Mouse (Mus musculus) lung, embryonic 15.5 days (tissue): Measurements from ENCODE around the gene Pmpcb. TPM values are rescaled to one million over a fixed set of nuclear protein-coding genes. Genes with fewer than 3 reads are reported as not detected.

Source experiments
- ATAC-seq: fragments of 200-750 bp; cut with Nextera tagmentation; 2 replicates; pipeline ENCODE4 v1.8.0; 2017; ENCODE audit warnings: moderate number of reproducible peaks, borderline replicate concordance; ENCODE audit not compliant: low FRiP score, low TSS enrichment; ENCODE audit errors: extremely low read depth
- H3K27ac ChIP-seq: fragments of 300-500 bp; sonication (generic); 2 replicates; pipeline ENCODE4 v1.5.1; 2015; ENCODE audit warnings: moderate library complexity, mild to moderate bottlenecking, inconsistent platforms
- H3K27me3 ChIP-seq: fragments of 300-500 bp; sonication (generic); 2 replicates; pipeline ENCODE4 v1.6.1; 2015; ENCODE audit warnings: inconsistent platforms
- H3K36me3 ChIP-seq: fragments of 300-500 bp; sonication (generic); 2 replicates; pipeline ENCODE4 v1.6.1; 2015; ENCODE audit warnings: inconsistent platforms
- H3K4me1 ChIP-seq: fragments of 300-500 bp; sonication (generic); 2 replicates; pipeline ENCODE4 v1.6.1; 2015; ENCODE audit warnings: inconsistent platforms
- H3K4me2 ChIP-seq: fragments of 300-500 bp; sonication (generic); 2 replicates; pipeline ENCODE4 v1.6.1; 2015; ENCODE audit warnings: inconsistent platforms, mild to moderate bottlenecking, moderate library complexity
- H3K4me3 ChIP-seq: fragments of 300-500 bp; sonication (generic); 2 replicates; pipeline ENCODE4 v1.5.1; 2015; ENCODE audit warnings: mild to moderate bottlenecking, inconsistent platforms
- H3K9ac ChIP-seq: fragments of 300-500 bp; sonication (generic); 2 replicates; pipeline ENCODE4 v1.6.1; 2015; ENCODE audit warnings: inconsistent platforms
- H3K9me3 ChIP-seq: fragments of 300-500 bp; sonication (generic); 2 replicates; pipeline ENCODE4 v1.6.1; 2016; ENCODE audit warnings: inconsistent platforms
- WGBS: fragments of 180-500 bp; shearing (Covaris S2); methylation state at CpG from one replicate; pipeline ENCODE4 v1.1.7; 2015; 5-methylcytosine and 5-hydroxymethylcytosine counted together
- polyA plus RNA-seq: library from polyadenylated mRNA; unstranded; fragments of >200 nt; fragmentation: Nextera tagmentation; extraction: Ambion mirVana; gene quantifications from 2 replicates; pipeline ENCODE4 v1.2.1, GENCODE M21; 2015

Gene Pmpcb
- polyA plus RNA-seq, 1 experiment from 2014 or later, result 76.3 TPM

GRCm38 (mm10) chr5:21735100-21735499, 1.8 kb upstream of the Pmpcb start:
- H3K27me3 ChIP-seq, result no peaks in the 10 kb centered on the region
- no peaks in the 10 kb centered on the region for H3K9me3 ChIP-seq
- no peak overlapping the region for H3K9ac ChIP-seq
- peaks cover 11% of the 10 kb centered on the region for H3K36me3 ChIP-seq
- H3K4me1 ChIP-seq, result peaks cover 9% of the 10 kb centered on the region
- no peak for ATAC-seq
- H3K27ac ChIP-seq, result no peak overlapping the region
- 70% methylated on average over 20 of the region's 20 CpGs for WGBS
- peak overlapping the region; percentile 19 for H3K4me3 ChIP-seq
- H3K4me2 ChIP-seq, result peak overlapping the region; percentile 39; the same call in 1 of the 2 replicates

DNA sequence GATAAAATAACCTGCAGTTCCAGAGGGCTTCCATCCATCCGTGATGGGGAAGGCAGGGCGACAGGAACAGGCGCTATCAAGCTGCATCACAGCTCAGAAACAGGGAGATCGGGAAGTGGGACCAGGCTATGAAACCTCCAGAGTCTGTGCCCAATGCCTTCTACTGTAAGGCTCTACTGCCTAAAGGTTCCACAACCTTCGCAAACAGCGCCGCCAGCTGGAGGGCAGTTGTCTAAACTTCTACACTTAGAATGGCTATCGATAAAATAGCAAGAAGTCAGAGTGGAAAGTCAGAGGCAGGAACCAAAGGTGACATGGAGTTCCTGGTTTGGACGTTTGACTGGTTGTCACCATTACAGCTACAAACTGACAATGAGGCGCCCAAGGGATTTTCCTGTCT, 1.4 kb upstream of the Pmpcb start:
- Histone ChIP-seq H3K9me3 (no peaks in the 10 kb centered on the region), H3K27ac (no peak overlapping the region), H3K4me1 (peaks cover 9% of the 10 kb centered on the region), H3K9ac (no peak overlapping the region), H3K36me3 (peaks cover 15% of the 10 kb centered on the region), H3K4me2 (peak overlapping the region; percentile 39; the same call in 1 of the 2 replicates), H3K27me3 (no peaks in the 10 kb centered on the region), H3K4me3 (peak overlapping the region; percentile 19)
- ATAC-seq, result no peak
- WGBS, result 30% methylated on average over 10 of the region's 10 CpGs

- ATAC-seq, result no peak
- Histone ChIP-seq H3K36me3 (peaks cover 17% of the 10 kb centered on the region), H3K9me3 (no peaks in the 10 kb centered on the region), H3K4me3 (no peak overlapping the region), H3K9ac (no peak overlapping the region), H3K27ac (no peak overlapping the region), H3K4me2 (no peak overlapping the region), H3K27me3 (no peaks in the 10 kb centered on the region), H3K4me1 (peaks cover 9% of the 10 kb centered on the region)
- WGBS, result 80% methylated on average over 11 of the region's 11 CpGs
Measured at GRCm38 (mm10) chr5:21736046-21736445, 895 bp upstream of the Pmpcb start.

- Histone ChIP-seq H3K4me1 (peaks cover 9% of the 10 kb centered on the region), H3K27me3 (no peaks in the 10 kb centered on the region), H3K4me3 (peak overlapping the region; percentile 61), H3K9ac (peak overlapping the region; percentile 67), H3K36me3 (peaks cover 32% of the 10 kb centered on the region), H3K9me3 (no peaks in the 10 kb centered on the region), H3K27ac (no peak overlapping the region), H3K4me2 (peak overlapping the region; percentile 64)
- WGBS, result 10% methylated on average over 10 of the region's 10 CpGs
- no peak for ATAC-seq
Measured at GRCm38 (mm10) chr5:21737620-21738019, 679 bp downstream of the Pmpcb start.

DNA sequence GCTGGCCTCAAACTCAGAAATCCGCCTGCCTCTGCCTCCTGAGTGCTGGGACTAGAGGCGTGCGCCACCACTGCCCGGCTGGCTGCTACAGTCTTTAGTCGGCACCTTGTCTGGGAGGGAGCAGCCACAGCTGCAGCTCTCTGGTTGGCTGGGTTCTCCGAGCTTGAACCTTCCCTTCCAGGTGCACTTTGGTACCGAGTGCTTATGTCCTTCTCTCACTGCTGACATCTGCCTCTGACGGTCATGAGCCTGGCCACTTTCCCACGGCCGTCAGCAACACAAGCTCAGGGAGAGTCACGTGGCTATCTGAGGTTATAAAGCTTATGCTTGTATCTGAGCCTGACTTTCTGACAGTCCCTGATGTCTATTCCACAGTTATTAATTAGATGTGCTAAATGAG, 2.2 kb downstream of the Pmpcb start:
- no peak overlapping the region for H3K27ac ChIP-seq
- no peak overlapping the region for H3K4me3 ChIP-seq
- no peak overlapping the region for H3K4me2 ChIP-seq
- peaks cover 9% of the 10 kb centered on the region for H3K4me1 ChIP-seq
- no peak overlapping the region for H3K9ac ChIP-seq
- H3K36me3 ChIP-seq, result peaks cover 47% of the 10 kb centered on the region
- ATAC-seq, result no peak
- H3K27me3 ChIP-seq, result no peaks in the 10 kb centered on the region
- WGBS, result 85% methylated on average over 11 of the region's 11 CpGs
- no peaks in the 10 kb centered on the region for H3K9me3 ChIP-seq

GRCm38 (mm10) chr5:21739881-21740280, 2.9 kb downstream of the Pmpcb start:
- H3K36me3 ChIP-seq, result peaks cover 54% of the 10 kb centered on the region
- no peak for ATAC-seq
- no peak overlapping the region for H3K9ac ChIP-seq
- H3K27me3 ChIP-seq, result no peaks in the 10 kb centered on the region
- WGBS, result 85% methylated on average over 13 of the region's 13 CpGs
- H3K4me1 ChIP-seq, result peaks cover 9% of the 10 kb centered on the region
- no peak overlapping the region for H3K4me2 ChIP-seq
- H3K4me3 ChIP-seq, result no peak overlapping the region
- H3K9me3 ChIP-seq, result no peaks in the 10 kb centered on the region
- no peak overlapping the region for H3K27ac ChIP-seq

GRCm38 (mm10) chr5:21743606-21744005, 6.7 kb downstream of the Pmpcb start:
- no peak overlapping the region for H3K4me3 ChIP-seq
- H3K36me3 ChIP-seq, result peaks cover 88% of the 10 kb centered on the region
- no peak overlapping the region for H3K4me2 ChIP-seq
- no peak overlapping the region for H3K27ac ChIP-seq
- no peaks in the 10 kb centered on the region for H3K9me3 ChIP-seq
- no peaks in the 10 kb centered on the region for H3K4me1 ChIP-seq
- ATAC-seq, result no peak
- 93% methylated on average over 10 of the region's 10 CpGs for WGBS
- no peak overlapping the region for H3K9ac ChIP-seq
- H3K27me3 ChIP-seq, result no peaks in the 10 kb centered on the region

DNA sequence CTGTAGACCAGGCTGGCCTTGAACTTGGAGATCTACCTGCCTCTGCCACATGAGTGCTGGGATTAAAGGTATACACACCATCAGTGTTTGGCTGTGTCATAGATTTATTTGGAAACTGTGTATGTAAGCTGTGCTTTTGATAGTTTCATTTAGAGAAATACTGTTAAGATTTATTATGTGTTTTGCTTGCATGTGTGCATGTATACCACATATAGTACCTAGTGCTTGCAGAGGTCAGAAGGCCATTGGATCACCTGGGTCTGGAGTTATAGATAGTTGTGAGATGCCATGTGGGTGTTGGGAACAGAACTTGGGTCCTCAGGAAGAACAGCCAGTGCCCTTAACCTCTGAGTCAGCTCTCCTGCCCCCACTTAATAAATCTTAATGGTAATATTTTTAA, 7.7 kb downstream of the Pmpcb start:
- no peak overlapping the region for H3K4me2 ChIP-seq
- H3K36me3 ChIP-seq, result peaks cover 90% of the 10 kb centered on the region
- no peaks in the 10 kb centered on the region for H3K27me3 ChIP-seq
- no peak overlapping the region for H3K9ac ChIP-seq
- H3K27ac ChIP-seq, result no peak overlapping the region
- no peak for ATAC-seq
- H3K4me3 ChIP-seq, result no peak overlapping the region
- no peaks in the 10 kb centered on the region for H3K9me3 ChIP-seq
- no peaks in the 10 kb centered on the region for H3K4me1 ChIP-seq

DNA sequence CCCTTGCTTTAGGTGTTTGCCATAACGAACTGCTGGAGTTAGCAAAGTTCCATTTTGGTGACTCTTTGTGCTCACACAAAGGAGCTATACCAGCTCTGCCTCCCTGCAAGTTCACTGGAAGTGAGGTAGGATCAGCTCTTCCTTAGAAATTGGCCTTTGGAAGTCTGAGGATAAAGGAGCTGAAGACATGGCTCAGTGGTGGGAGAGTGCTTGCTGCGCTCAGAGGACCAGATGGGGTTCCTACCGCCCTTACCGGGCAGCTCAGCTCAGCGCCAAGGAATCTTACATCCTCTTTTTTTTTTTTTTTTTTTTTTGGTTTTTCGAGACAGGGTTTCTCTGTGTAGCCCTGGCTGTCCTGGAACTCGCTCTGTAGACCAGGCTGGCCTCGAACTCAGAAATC, 9.0 kb downstream of the Pmpcb start:
- H3K27ac ChIP-seq, result no peak overlapping the region
- 97% methylated on average over 7 of the region's 8 CpGs for WGBS
- H3K4me2 ChIP-seq, result no peak overlapping the region
- H3K9ac ChIP-seq, result no peak overlapping the region
- peaks cover 92% of the 10 kb centered on the region for H3K36me3 ChIP-seq
- no peaks in the 10 kb centered on the region for H3K9me3 ChIP-seq
- no peak overlapping the region for H3K4me3 ChIP-seq
- H3K4me1 ChIP-seq, result no peaks in the 10 kb centered on the region
- no peaks in the 10 kb centered on the region for H3K27me3 ChIP-seq
- no peak for ATAC-seq

- Histone ChIP-seq H3K4me1 (no peaks in the 10 kb centered on the region), H3K9me3 (no peaks in the 10 kb centered on the region), H3K4me3 (no peak overlapping the region), H3K27me3 (no peaks in the 10 kb centered on the region), H3K36me3 (peaks cover 59% of the 10 kb centered on the region), H3K4me2 (no peak overlapping the region), H3K27ac (no peak overlapping the region), H3K9ac (no peak overlapping the region)
- no peak for ATAC-seq
- WGBS, result 93% methylated on average over 4 of the region's 4 CpGs
Measured at GRCm38 (mm10) chr5:21768506-21768905, 31.6 kb downstream of the Pmpcb start.

- Histone ChIP-seq H3K9me3 (no peaks in the 10 kb centered on the region), H3K27ac (no peak overlapping the region), H3K4me1 (no peaks in the 10 kb centered on the region), H3K27me3 (no peaks in the 10 kb centered on the region), H3K4me3 (no peak overlapping the region), H3K36me3 (peaks cover 57% of the 10 kb centered on the region), H3K4me2 (no peak overlapping the region), H3K9ac (no peak overlapping the region)
- WGBS, result 92% methylated on average over 6 of the region's 6 CpGs
- no peak for ATAC-seq
Measured at GRCm38 (mm10) chr5:21769841-21770240, 32.9 kb downstream of the Pmpcb start.

DNA sequence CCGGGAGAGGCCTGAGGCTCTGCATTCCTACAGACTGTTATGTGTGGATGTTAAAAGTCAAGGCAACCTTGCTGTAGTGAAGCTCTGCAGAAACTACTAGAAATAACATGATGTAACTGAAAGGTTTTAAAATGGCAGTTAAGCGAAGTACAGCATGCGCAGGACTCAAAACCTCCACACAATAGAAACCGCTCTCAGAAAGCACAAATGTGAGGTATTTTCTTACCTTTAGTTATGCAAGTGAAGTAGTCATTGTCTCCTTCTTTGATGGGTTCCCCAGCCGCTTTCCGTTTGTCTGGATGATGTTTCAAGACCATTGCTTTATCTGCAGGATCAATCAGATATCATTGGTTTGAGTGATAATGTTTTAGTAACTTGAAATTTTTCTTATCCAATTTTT, 39.5 kb downstream of the Pmpcb start:
- H3K9ac ChIP-seq, result no peak overlapping the region
- no peak overlapping the region for H3K4me2 ChIP-seq
- no peaks in the 10 kb centered on the region for H3K9me3 ChIP-seq
- H3K27me3 ChIP-seq, result no peaks in the 10 kb centered on the region
- WGBS, result 92% methylated on average over 6 of the region's 6 CpGs
- peaks cover 58% of the 10 kb centered on the region for H3K36me3 ChIP-seq
- no peak for ATAC-seq
- no peak overlapping the region for H3K27ac ChIP-seq
- H3K4me3 ChIP-seq, result no peak overlapping the region
- H3K4me1 ChIP-seq, result no peaks in the 10 kb centered on the region
